Mouse (Mus musculus): ENCODE measurements around the gene H2-Q2. TPM values are rescaled to one million over a fixed set of nuclear protein-coding genes. Genes with fewer than 3 reads are reported as not detected.
"Not testable (repeated sequence)": the region's sequence is repeated elsewhere in the genome, so short reads cannot be mapped to it uniquely, and the experiment has no call there.

Gene H2-Q2
- total RNA-seq (2021) = under 1 TPM; 0.17 to 0.20 TPM
- long read RNA-seq, experiment 1 = 0 reads
- long read RNA-seq, experiment 2 = 0 reads

DNA sequence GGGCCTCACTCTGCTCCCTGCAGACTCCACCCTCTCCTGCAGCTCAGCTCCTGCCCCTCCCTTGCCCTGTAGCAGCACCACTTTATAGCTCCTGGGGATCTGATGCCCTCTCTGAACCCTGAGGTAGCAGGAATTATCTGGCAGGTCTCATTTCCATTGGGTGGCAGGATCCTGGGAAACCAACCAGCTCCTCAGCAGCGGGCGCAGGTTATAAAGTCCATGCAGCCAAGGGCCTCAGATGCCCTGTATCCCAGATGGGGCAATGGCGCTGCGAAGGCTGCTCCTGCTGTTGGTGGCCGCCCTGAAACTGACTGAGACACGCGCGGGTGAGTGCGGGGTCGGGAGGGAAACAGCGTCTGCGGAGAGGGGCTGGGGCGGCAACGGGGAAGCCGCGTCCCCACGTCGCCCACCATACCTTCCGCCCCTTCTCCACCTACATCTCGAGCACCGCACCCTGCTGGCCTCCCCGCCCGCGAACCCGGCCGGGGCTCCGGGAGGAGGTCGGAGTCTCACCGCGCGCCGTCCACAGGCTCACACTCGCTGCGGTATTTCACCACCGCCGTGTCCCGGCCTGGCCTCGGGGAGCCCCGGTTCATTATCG is at the start of gene H2-Q2:
H2-Q2 (plus strand) TSS at position 172 of the 601 bp plus-strand sequence.
- no peak for TF ChIP-seq CTCF (IDR thresholded peaks at IDR 0.05)
- intact Hi-C loops (cut with DNase I) = no loop called here
- DNase-seq = no peak
- Histone ChIP-seq H3K27ac (no peak within 1 kb of the TSS), H3K4me3 (peak within 1 kb of the TSS; percentile 64)

- H3K4me3 ChIP-seq; intact Hi-C loops (cut with DNase I): not testable (repeated sequence)
- peak; percentile 45 for DNase-seq
Observed at GRCm38 (mm10) chr17:35295796-35296195, 46.2 kb upstream of the H2-Q2 start.

DNA sequence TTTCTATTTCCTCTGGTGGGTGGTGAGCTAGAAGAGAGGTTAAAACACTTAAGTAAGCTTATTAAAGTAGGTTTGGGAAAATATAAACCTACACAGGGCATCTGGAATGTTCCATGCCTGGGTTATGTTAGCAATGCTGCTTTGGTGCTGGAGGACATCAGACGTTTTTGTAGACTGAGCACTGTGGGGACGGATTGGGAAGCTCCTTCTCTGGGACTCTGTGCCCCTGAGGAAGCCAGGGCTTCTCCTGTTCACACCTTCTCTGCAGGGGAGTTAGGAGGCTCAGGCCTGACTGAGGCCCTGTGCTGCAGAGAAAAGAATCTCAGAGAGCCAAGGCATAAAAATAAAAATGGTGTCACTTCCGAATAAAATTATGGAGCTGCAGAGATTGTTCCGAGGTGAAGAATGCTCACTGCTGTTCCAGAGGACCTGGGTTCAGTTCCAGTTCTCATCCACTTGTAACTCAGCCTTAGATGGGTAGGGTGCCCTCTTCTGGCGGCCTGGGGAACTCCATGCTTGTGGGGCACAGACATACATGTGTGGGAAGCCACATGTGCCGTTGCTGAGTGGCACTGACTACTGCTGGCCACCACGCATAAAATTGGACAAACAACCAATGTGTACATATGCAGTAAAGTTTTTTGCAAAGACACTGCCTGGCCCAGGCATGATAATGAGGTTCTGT is 41.6 kb upstream of the H2-Q2 start:
- H3K27ac ChIP-seq; H3K4me3 ChIP-seq; intact Hi-C loops (cut with DNase I); DNase-seq: not testable (repeated sequence)

More at GRCm38 (mm10) chr17:35295796-35296195, 46.2 kb upstream of the H2-Q2 start:
- peak; percentile 74 for TF ChIP-seq CTCF (IDR thresholded peaks at IDR 0.05)
- not testable (repeated sequence) for H3K27ac ChIP-seq

- TF ChIP-seq CTCF (IDR thresholded peaks at IDR 0.05) = peak; percentile 82
- H3K27ac ChIP-seq = no peak overlapping the region
- intact Hi-C loops (cut with DNase I) = loop anchor here (2.0 kb wide), 1 partner anchor 43 kb away; no protein-coding TSS in a partner anchor
- no peak overlapping the region; the same call in 1 of the 2 replicates for H3K4me3 ChIP-seq
- DNase-seq = peak; percentile 92
Observed at GRCm38 (mm10) chr17:35301645-35302258, 40.3 kb upstream of the H2-Q2 start.

- Histone ChIP-seq H3K27ac (no peak overlapping the region), H3K4me3 (no peak overlapping the region)
- no peak for TF ChIP-seq CTCF (IDR thresholded peaks at IDR 0.05)
- no peak for DNase-seq
- intact Hi-C loops (cut with DNase I) = loop anchor here (2.0 kb wide), 1 partner anchor 44 kb away; no protein-coding TSS in a partner anchor
Observed at GRCm38 (mm10) chr17:35303271-35303670, 38.8 kb upstream of the H2-Q2 start.

GRCm38 (mm10) chr17:35303756-35304350 is 38.2 kb upstream of the H2-Q2 start:
- Histone ChIP-seq H3K4me3 (no peak overlapping the region), H3K27ac (no peak overlapping the region)
- DNase-seq = no peak
- intact Hi-C loops (cut with DNase I) = loop anchor here (2.0 kb wide), 1 partner anchor 45 kb away; no protein-coding TSS in a partner anchor
- TF ChIP-seq CTCF (IDR thresholded peaks at IDR 0.05) = no peak

DNA sequence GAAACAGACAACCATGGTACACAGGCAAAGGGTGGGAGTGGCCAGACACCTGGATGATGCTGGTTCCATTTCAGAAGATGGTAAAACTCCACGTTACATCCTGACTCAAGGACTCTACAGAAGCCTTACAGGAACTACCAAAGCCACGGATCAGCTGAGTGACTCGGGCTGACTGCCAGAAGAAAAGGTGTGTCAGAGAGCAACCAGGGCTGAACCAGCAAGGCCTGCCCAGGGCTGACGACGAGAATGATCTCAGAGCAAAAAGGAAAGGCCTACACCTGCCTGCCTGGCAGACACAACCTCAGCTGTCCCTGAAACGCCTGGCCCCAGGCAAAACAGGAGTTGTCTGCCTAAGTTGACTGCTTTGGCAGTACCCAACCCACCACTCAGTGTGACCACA is 37.6 kb upstream of the H2-Q2 start:
- no peak for DNase-seq
- H3K27ac ChIP-seq = no peak overlapping the region
- no peak overlapping the region for H3K4me3 ChIP-seq
- intact Hi-C loops (cut with DNase I) = no loop called here
- no peak for TF ChIP-seq CTCF (IDR thresholded peaks at IDR 0.05)

DNA sequence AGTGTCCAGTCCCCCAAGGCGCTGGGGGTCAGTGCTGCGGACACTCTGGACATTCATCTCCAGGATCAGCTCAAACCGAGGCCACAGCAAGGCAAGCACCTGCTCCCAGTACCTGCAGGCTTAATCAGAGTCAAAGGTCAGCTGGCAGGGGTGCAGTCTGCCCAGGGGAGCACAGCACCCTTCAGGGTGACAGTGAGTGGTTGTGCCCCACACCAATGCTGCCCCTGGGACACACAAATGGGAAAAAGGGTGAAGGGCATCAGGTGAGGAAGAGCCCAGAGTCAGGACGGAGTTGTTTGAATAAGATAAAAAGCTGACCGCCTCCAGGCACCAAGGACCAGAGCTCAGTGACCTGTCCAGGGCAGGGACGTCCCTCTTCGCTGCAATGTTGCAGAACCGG is 37.1 kb upstream of the H2-Q2 start:
- H3K4me3 ChIP-seq; intact Hi-C loops (cut with DNase I); H3K27ac ChIP-seq; DNase-seq: not testable (repeated sequence)

DNA sequence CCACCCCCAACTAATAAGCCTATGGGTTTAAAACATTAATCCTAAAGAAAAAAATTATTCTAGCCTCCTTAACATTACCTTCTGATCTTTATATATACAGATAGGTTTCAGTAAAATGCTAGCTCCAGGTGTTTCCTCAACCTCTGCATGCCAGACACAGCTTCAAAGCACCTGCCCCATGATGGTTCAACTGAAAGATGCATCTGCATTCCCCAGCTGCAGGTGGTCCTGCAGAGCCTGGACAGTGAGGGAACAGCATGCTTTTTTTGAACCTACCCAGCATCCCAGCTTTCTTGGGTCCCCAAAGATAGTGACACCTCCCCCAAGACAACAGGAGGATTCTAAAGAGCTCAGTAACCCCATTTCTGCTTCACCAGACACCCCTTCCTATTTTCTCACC is 23.4 kb upstream of the H2-Q2 start:
- TF ChIP-seq CTCF (IDR thresholded peaks at IDR 0.05) = no peak
- intact Hi-C loops (cut with DNase I) = no loop called here
- DNase-seq = no peak
- Histone ChIP-seq H3K4me3 (no peak overlapping the region), H3K27ac (no peak overlapping the region)

DNA sequence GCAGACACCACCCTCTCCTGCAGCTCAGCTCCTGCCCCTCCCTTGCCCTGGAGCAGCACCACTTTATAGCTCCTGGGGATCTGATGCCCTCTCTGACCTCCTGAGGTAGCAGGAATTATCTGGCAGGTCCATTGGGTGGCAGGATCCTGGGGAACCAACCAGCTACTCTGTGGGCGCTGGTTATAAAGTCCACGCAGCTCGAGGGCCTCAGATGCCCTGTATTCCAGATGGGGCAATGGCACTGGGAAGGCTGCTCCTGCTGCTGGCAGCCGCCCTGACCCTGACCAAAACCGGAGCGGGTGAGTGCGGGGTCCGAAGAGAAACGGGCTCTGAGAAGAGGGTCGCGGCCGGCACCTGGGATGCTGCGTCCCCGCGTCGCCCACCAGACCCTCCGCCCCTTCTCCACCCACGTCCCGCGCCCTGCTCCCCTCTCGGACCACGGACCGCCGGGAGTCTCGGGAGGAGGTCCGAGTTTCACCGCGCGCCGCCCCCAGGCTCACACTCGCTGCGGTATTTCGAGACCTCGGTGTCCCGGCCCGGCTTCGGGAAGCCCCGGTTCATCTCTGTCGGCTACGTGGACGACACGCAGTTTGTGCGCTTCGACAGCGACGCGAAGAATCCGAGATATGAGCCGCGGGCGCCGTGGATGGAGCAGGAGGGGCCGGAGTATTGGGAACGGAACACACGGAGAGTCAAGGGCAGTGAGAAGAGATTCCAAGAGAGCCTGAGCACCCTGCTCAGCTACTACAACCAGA is 21.5 kb upstream of the H2-Q2 start, which contains the start of gene H2-Q1:
H2-Q1 (plus strand) TSS at position 79 of the 755 bp plus-strand sequence.
- intact Hi-C loops (cut with DNase I) = no loop called here
- no peak for TF ChIP-seq CTCF (IDR thresholded peaks at IDR 0.05)
- no peak for DNase-seq
- H3K4me3 ChIP-seq = peak within 1 kb of the TSS; percentile 48
- H3K27ac ChIP-seq = no peak within 1 kb of the TSS

DNA sequence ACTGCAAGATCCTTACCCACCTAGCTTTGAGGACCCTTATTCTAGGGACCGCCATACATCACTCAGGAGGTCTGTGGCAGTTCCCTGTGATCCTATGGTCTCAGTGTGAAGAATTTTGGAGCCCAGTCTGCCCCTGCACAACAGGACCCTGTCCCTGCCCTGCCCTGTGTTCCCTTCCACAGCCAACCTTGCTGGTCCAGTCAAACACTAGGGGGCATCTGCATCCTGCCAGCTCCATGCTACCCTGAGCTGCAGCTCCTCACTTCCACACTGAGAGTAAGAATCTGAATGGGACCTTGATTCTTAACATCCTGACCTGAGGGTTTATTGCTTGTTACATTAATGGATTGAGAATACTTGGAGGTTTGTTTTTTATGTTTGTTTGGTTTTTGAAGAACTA is 16.9 kb upstream of the H2-Q2 start:
- DNase-seq; H3K27ac ChIP-seq; intact Hi-C loops (cut with DNase I); H3K4me3 ChIP-seq: not testable (repeated sequence)

GRCm38 (mm10) chr17:35326000-35326399 is 16.0 kb upstream of the H2-Q2 start:
- H3K27ac ChIP-seq; H3K4me3 ChIP-seq; intact Hi-C loops (cut with DNase I); DNase-seq: not testable (repeated sequence)

DNA sequence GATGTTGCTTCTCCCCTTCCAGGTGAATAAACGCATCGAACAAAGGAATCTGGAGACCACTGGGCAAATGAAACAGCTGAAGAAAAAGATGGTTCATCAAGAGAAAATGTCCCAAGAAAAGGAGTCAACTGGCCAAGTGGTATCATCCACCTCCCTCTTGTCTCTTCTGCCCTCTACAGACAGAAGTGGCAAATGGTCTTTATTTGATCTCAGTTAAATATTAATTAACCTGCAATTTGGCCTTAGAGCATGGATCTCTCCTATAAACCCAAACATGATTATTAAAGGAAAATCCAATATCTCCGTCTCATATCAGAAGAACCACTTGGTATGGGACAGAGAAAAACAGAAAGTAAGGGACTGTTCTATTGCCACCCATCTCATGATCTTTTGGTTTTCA is 12.3 kb upstream of the H2-Q2 start:
- H3K4me3 ChIP-seq; intact Hi-C loops (cut with DNase I); DNase-seq; H3K27ac ChIP-seq: not testable (repeated sequence)

- intact Hi-C loops (cut with DNase I); H3K4me3 ChIP-seq; DNase-seq; H3K27ac ChIP-seq: not testable (repeated sequence)
Observed at GRCm38 (mm10) chr17:35331546-35331945, 10.5 kb upstream of the H2-Q2 start.

Measured in gastrocnemius, adult 2 months (tissue).